Mouse (Mus musculus) hindbrain, embryonic 11.5 days (tissue): ENCODE results near the gene Pirb. TPM values are rescaled to one million over a fixed set of nuclear protein-coding genes. Genes with fewer than 3 reads are reported as not detected.
"Not testable (repeated sequence)": the region's sequence is repeated elsewhere in the genome, so short reads cannot be mapped to it uniquely, and the experiment has no call there.

Experiments
- ATAC-seq: fragments of 200-750 bp; cut with Nextera tagmentation; 2 replicates; pipeline ENCODE4 v1.8.0; 2017; ENCODE audit warnings: mild to moderate bottlenecking, moderate TSS enrichment, moderate library complexity; ENCODE audit not compliant: low FRiP score
- DNase-seq: peaks from one replicate; pipeline ENCODE4 v3.0.0-alpha.2; 2015; ENCODE audit warnings: low spot score
- H3K27ac ChIP-seq: fragments of 300-500 bp; sonication (generic); 2 replicates; pipeline ENCODE4 v1.5.1; 2014; ENCODE audit warnings: mild to moderate bottlenecking, low read depth, low read length
- H3K27me3 ChIP-seq: fragments of 300-500 bp; sonication (generic); 2 replicates; pipeline ENCODE4 v1.6.1; 2014; ENCODE audit warnings: mild to moderate bottlenecking, low read length, moderate library complexity, mixed read lengths; ENCODE audit not compliant: control insufficient read depth, insufficient read depth
- H3K36me3 ChIP-seq: fragments of 300-500 bp; sonication (generic); 2 replicates; pipeline ENCODE4 v1.6.1; 2014; ENCODE audit warnings: mild to moderate bottlenecking, low read length, moderate library complexity, mixed read lengths; ENCODE audit not compliant: control insufficient read depth, insufficient read depth
- H3K4me1 ChIP-seq: fragments of 300-500 bp; sonication (generic); replicated peaks from 2 replicates; pipeline ENCODE4 v1.6.1; 2014; ENCODE audit warnings: low read length, mixed read lengths; ENCODE audit not compliant: control insufficient read depth, insufficient read depth
- H3K4me2 ChIP-seq: fragments of 300-500 bp; sonication (generic); replicated peaks from 2 replicates; pipeline ENCODE4 v1.6.1; 2014; ENCODE audit warnings: mild to moderate bottlenecking, low read depth, low read length
- H3K4me3 ChIP-seq: fragments of 300-500 bp; sonication (generic); 2 replicates; pipeline ENCODE4 v1.5.1; 2014; ENCODE audit warnings: low read depth, low read length
- H3K9ac ChIP-seq: fragments of 300-500 bp; sonication (generic); 2 replicates; pipeline ENCODE4 v1.6.1; 2014; ENCODE audit warnings: low read depth, low read length
- H3K9me3 ChIP-seq: fragments of 300-500 bp; sonication (generic); 2 replicates; pipeline ENCODE4 v1.6.1; 2016; ENCODE audit warnings: low read length; ENCODE audit not compliant: control insufficient read depth
- WGBS: fragments of 180-500 bp; shearing (Covaris S2); extraction: QIAGEN DNeasy Blood & Tissue Kit; methylation state at CpG from one replicate; pipeline ENCODE4 v1.1.7; 2014; 5-methylcytosine and 5-hydroxymethylcytosine counted together
- polyA plus RNA-seq: library from polyadenylated mRNA; unstranded; fragments of >200 nt; fragmentation: Nextera tagmentation; extraction: Ambion mirVana; gene quantifications from 2 replicates; pipeline ENCODE4 v1.2.1, GENCODE M21; 2014

Gene Pirb
- polyA plus RNA-seq, result 0.08 TPM in 1 of 2 replicates, not detected in the other

DNA sequence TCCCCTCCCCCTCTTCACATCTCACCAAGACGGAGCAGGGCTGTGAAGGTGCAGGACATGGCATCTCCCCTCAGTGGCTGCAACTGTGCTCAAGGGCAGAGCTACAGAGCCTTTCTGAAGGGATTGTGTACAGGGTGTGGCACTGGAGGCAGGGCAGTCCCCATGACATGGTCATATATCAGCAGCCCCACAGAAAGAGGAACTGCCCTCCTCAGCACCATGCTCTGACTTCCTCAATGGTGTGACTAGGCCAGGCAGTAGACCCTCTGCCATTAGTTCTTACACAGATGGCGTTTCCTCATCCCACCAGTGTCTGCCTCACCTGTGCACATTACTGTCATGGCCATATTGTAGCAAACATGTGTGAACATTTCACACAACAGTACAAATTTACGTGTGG is at the start of gene Pirb:
Pirb (minus strand) TSS at position 124 of the 400 bp plus-strand sequence.
- not testable (repeated sequence) for H3K4me2 ChIP-seq, ATAC-seq, H3K9me3 ChIP-seq, H3K4me1 ChIP-seq, DNase-seq, H3K4me3 ChIP-seq, H3K36me3 ChIP-seq, H3K9ac ChIP-seq, H3K27me3 ChIP-seq, H3K27ac ChIP-seq
- 60% methylated on average over 1 of the region's 3 CpGs for WGBS

GRCm38 (mm10) chr7:3732675-3733074 is 12.5 kb upstream of the Pirb start:
- not testable (repeated sequence) for H3K36me3 ChIP-seq, H3K4me3 ChIP-seq, H3K9ac ChIP-seq, ATAC-seq, H3K9me3 ChIP-seq, DNase-seq, H3K4me2 ChIP-seq, H3K4me1 ChIP-seq, H3K27me3 ChIP-seq, H3K27ac ChIP-seq
- no CpG with 5 or more reads among the region's 1 CpGs for WGBS

DNA sequence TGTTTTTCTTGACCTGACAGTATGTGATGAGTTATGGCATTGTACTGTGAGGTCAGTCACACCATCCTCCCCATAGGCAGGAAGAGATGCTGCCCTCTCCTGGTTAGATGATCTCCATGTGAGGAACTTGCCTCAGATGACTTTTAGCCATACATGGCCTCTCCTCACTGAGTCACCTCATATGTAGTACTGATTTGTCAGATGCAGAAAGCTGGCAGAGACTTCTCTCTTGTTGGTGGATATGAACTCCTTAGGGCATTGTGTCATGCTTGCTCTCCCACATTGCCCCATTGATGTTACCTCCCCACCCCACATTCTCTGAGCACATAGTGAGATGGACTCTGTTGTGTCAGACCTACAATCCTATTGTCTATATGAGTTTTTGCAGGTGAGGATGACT is 5.3 kb upstream of the Pirb start:
- ATAC-seq, H3K4me1 ChIP-seq, H3K36me3 ChIP-seq, H3K9ac ChIP-seq, H3K4me2 ChIP-seq, H3K27ac ChIP-seq, H3K9me3 ChIP-seq, DNase-seq, H3K4me3 ChIP-seq, H3K27me3 ChIP-seq: not testable (repeated sequence)

GRCm38 (mm10) chr7:3715249-3715648 is 4.9 kb downstream of the Pirb start:
- no peaks in the 10 kb centered on the region for H3K4me1 ChIP-seq
- WGBS, result 70% methylated on average over 1 of the region's 1 CpGs
- no peak for ATAC-seq
- H3K4me2 ChIP-seq, result no peak overlapping the region
- no peak overlapping the region for H3K27ac ChIP-seq
- H3K9ac ChIP-seq, result no peak overlapping the region
- no peaks in the 10 kb centered on the region for H3K9me3 ChIP-seq
- no peak overlapping the region for H3K4me3 ChIP-seq
- no peaks in the 10 kb centered on the region for H3K36me3 ChIP-seq
- no peak for DNase-seq
- no peaks in the 10 kb centered on the region for H3K27me3 ChIP-seq

- Histone ChIP-seq H3K4me2 (no peak overlapping the region), H3K9ac (no peak overlapping the region), H3K36me3 (no peaks in the 10 kb centered on the region), H3K27ac (no peak overlapping the region), H3K4me1 (no peaks in the 10 kb centered on the region), H3K4me3 (no peak overlapping the region), H3K27me3 (no peaks in the 10 kb centered on the region), H3K9me3 (no peaks in the 10 kb centered on the region)
- DNase-seq (no peak), ATAC-seq (no peak)
- WGBS, result 49% methylated on average over 5 of the region's 5 CpGs
Measured at GRCm38 (mm10) chr7:3712264-3712942, 7.8 kb downstream of the Pirb start.

GRCm38 (mm10) chr7:3709000-3709399 is 11.2 kb downstream of the Pirb start:
- H3K4me2 ChIP-seq, result no peak overlapping the region
- no peaks in the 10 kb centered on the region for H3K27me3 ChIP-seq
- peaks cover 6% of the 10 kb centered on the region; the same call in 1 of the 2 replicates for H3K36me3 ChIP-seq
- ATAC-seq (no peak), DNase-seq (no peak)
- H3K27ac ChIP-seq, result no peak overlapping the region
- WGBS, result 93% methylated on average over 1 of the region's 1 CpGs
- peaks cover 2% of the 10 kb centered on the region; the same call in 1 of the 2 replicates for H3K4me1 ChIP-seq
- no peak overlapping the region for H3K4me3 ChIP-seq
- H3K9me3 ChIP-seq, result no peaks in the 10 kb centered on the region
- H3K9ac ChIP-seq, result no peak overlapping the region

- H3K9me3 ChIP-seq, H3K9ac ChIP-seq, H3K4me2 ChIP-seq, H3K36me3 ChIP-seq, H3K4me1 ChIP-seq, ATAC-seq, H3K27ac ChIP-seq, DNase-seq, H3K27me3 ChIP-seq, H3K4me3 ChIP-seq: not testable (repeated sequence)
- 54% methylated on average over 5 of the region's 5 CpGs for WGBS
Measured at GRCm38 (mm10) chr7:3708447-3708980, 11.7 kb downstream of the Pirb start.

DNA sequence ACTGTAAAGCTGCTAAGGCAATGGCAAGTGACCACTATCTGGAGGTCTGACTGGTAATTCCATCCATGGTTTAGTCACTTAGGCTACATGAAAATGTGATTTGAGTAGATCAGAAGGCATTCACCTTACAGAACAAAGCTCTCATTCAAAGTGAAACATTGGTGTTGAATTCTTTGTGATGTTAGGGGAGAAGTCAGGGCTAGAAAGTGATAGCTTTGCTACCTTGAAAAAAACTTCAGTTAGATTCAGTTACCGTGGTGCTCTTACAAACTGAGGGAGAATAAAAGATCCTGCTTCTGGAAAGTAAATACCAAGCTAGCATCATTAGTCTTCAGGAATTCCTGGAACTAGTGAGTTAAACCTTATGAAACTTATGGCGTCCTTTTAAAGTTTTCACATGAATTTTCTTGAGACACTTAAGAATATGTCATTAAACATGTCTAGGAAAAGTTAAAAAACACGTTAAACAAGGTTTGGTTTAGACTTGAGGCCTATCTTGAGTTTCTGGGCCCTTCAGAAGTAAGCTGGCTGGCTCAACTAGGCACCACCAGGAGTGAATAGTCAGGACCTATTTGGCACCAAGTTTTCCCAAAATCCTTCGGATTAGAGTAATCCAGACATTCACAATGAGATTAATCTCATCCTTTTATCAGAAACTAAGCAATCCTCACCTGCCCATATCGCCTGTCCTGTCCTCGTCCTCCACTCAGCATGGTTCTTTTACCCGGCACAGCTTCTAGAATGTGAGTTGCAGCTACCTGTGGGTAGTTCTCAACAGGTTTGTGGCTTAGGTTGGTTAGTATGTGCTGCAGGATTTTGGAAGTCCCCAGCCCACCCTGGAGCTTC is 12.4 kb downstream of the Pirb start:
- Histone ChIP-seq H3K9me3 (no peaks in the 10 kb centered on the region), H3K4me1 (peaks cover 2% of the 10 kb centered on the region; the same call in 1 of the 2 replicates), H3K4me3 (no peak overlapping the region), H3K27ac (no peak overlapping the region), H3K4me2 (no peak overlapping the region), H3K9ac (no peak overlapping the region), H3K36me3 (peaks cover 6% of the 10 kb centered on the region; the same call in 1 of the 2 replicates), H3K27me3 (no peaks in the 10 kb centered on the region)
- 27% methylated on average over 7 of the region's 7 CpGs for WGBS
- no peak for ATAC-seq
- DNase-seq, result no peak
